Mouse (Mus musculus) forebrain, embryonic 15.5 days (tissue): ENCODE results near the gene Sertad2. TPM values are rescaled to one million over a fixed set of nuclear protein-coding genes. Genes with fewer than 3 reads are reported as not detected.

Experiments used
- ATAC-seq: fragments of 200-750 bp; cut with Nextera tagmentation; replicated peaks from 2 replicates; pipeline ENCODE4 v1.8.0; 2017; ENCODE audit warnings: mild to moderate bottlenecking, moderate TSS enrichment, moderate library complexity
- H3K27ac ChIP-seq: fragments of 300-500 bp; sonication (generic); replicated peaks from 2 replicates; pipeline ENCODE4 v1.5.1; 2015; ENCODE audit warnings: mild to moderate bottlenecking, inconsistent platforms
- H3K27me3 ChIP-seq: fragments of 300-500 bp; sonication (generic); 2 replicates; pipeline ENCODE4 v1.6.1; 2015; ENCODE audit warnings: inconsistent platforms
- H3K36me3 ChIP-seq: fragments of 300-500 bp; sonication (generic); 2 replicates; pipeline ENCODE4 v1.6.1; 2015; ENCODE audit warnings: mild to moderate bottlenecking, inconsistent platforms
- H3K4me1 ChIP-seq: fragments of 300-500 bp; sonication (generic); 2 replicates; pipeline ENCODE4 v1.6.1; 2015; ENCODE audit warnings: inconsistent platforms
- H3K4me2 ChIP-seq: fragments of 300-500 bp; sonication (generic); replicated peaks from 2 replicates; pipeline ENCODE4 v1.6.1; 2015; ENCODE audit warnings: mild to moderate bottlenecking, inconsistent platforms
- H3K4me3 ChIP-seq: fragments of 300-500 bp; sonication (generic); 2 replicates; pipeline ENCODE4 v1.5.1; 2015; ENCODE audit warnings: mild to moderate bottlenecking, inconsistent platforms
- H3K9ac ChIP-seq: fragments of 300-500 bp; sonication (generic); replicated peaks from 2 replicates; pipeline ENCODE4 v1.6.1; 2015; ENCODE audit warnings: mild to moderate bottlenecking, inconsistent platforms
- H3K9me3 ChIP-seq: fragments of 300-500 bp; sonication (generic); 2 replicates; pipeline ENCODE4 v1.6.1; 2016; ENCODE audit warnings: inconsistent platforms
- WGBS: fragments of 180-500 bp; shearing (Covaris S2); methylation state at CpG from one replicate; pipeline ENCODE4 v1.1.7; 2015; ENCODE audit warnings: mixed read lengths; 5-methylcytosine and 5-hydroxymethylcytosine counted together
- polyA plus RNA-seq: library from polyadenylated mRNA; unstranded; fragments of >200 nt; fragmentation: Nextera tagmentation; extraction: Ambion mirVana; gene quantifications from 2 replicates; pipeline ENCODE4 v1.2.1, GENCODE M21; 2015

Gene Sertad2
- 36.2 and 39.6 TPM in 2 replicates for polyA plus RNA-seq

DNA sequence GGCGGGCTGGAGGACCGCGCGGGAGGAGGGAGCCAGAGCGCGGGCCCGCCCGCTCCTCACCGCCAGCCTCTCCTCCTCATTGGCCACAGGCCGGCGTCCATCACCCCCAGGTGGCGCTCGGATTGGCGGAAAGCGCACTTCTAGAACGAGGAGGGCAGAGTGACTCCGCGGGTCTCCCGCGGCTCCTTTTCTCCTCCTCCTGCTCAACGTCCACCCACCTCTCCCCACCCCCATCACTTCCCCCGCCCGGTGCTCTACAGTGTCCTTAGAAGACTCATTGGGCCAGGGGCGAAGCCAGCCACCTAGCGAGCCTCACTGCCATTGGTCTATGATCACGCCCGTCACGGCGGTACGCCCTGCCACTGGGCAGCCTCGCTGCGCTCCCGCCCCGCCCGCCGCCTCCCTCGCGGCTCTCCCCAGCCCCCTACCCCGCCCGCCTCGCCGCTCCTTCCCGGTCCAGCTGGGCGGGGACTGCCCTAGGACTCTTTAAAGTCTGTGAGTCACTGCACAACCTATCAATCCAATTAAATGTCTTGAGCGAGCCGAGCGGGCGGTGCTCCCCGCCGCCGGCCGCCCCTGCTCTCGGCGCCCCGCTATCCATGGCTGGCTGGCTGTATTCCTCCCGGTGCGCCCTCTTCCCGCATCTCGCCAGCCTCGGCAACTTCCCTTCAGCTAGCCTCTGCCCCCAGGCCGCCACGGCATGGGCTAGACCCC lies at the start of gene Sertad2:
TSS of gene Sertad2 (plus strand) at position 515 of the 714 bp plus-strand sequence.
- peaks cover 22% of the 10 kb centered on the region for H3K4me1 ChIP-seq
- H3K9me3 ChIP-seq, result no peaks in the 10 kb centered on the region
- H3K36me3 ChIP-seq, result no peaks in the 10 kb centered on the region
- peak within 1 kb of the TSS; percentile 91 for H3K4me3 ChIP-seq
- peak; percentile 100 for ATAC-seq
- peak within 1 kb of the TSS; percentile 93 for H3K27ac ChIP-seq
- peak within 1 kb of the TSS; percentile 64 for H3K4me2 ChIP-seq
- under 1% methylated on average over 57 of the region's 62 CpGs for WGBS
- H3K27me3 ChIP-seq, result no peaks in the 10 kb centered on the region
- peak within 1 kb of the TSS; percentile 83 for H3K9ac ChIP-seq

DNA sequence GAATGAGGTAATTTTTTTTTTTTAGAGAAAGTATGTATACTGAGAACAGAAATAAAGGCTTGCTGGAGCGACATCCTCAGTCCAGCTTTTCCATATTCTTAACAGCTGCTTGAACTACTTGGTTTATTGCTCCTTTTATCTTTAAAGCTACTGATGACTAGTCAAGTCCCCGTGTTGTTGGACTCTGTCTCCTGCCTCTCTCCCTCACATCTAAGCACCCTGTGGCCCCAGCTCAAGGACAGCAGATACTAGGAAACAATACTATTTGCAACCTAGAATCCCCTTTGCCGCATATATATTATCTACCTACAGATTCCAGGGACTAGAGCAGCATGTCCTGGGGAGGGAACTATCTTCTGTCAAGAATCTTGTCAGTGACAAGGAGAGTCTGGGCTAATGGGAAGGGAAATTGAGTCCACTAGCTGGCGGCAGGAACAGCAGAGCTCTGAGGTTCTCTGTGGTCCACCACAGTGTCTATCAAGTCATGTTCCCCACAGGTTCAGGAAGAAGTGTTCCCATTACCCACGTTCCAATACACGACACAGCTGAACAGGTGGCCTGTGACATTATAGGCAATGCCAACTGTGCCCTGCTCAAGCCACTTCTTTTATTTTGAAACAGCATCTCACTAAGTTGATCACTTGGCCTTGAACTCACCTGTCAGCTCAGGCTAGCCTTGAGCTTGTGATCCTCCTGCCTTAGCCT lies 49.0 kb upstream of the Sertad2 start:
- Histone ChIP-seq H3K4me1 (no peaks in the 10 kb centered on the region), H3K36me3 (no peaks in the 10 kb centered on the region), H3K9me3 (no peaks in the 10 kb centered on the region), H3K27ac (no peak overlapping the region), H3K4me3 (no peak overlapping the region), H3K4me2 (no peak overlapping the region), H3K9ac (no peak overlapping the region), H3K27me3 (no peaks in the 10 kb centered on the region)
- WGBS, result 82% methylated on average over 6 of the region's 6 CpGs
- ATAC-seq, result no peak

DNA sequence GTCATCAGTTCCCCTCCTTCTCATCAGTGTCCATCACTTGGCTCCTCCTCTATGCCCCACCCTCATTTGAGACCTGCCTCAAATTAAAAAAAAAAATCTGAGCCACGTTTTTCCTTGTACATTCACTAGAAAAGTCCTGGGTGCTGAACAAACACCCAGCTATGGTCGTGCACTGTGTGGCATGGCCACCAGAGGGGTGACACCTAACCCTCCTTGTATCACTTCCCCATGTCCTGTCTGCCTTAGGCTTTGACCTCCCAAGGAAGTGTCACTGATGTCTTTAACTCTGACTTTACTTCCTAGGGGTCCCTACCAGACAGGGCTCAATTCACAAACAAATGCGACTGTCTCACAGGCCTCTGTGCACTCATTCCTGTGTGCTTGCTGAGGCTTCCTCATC lies 42.5 kb upstream of the Sertad2 start:
- ATAC-seq, result no peak
- Histone ChIP-seq H3K4me3 (no peak overlapping the region), H3K9me3 (no peaks in the 10 kb centered on the region), H3K27me3 (no peaks in the 10 kb centered on the region), H3K9ac (no peak overlapping the region), H3K4me1 (no peaks in the 10 kb centered on the region), H3K36me3 (no peaks in the 10 kb centered on the region), H3K4me2 (no peak overlapping the region), H3K27ac (no peak overlapping the region)
- WGBS, result 40% methylated on average over 3 of the region's 3 CpGs

DNA sequence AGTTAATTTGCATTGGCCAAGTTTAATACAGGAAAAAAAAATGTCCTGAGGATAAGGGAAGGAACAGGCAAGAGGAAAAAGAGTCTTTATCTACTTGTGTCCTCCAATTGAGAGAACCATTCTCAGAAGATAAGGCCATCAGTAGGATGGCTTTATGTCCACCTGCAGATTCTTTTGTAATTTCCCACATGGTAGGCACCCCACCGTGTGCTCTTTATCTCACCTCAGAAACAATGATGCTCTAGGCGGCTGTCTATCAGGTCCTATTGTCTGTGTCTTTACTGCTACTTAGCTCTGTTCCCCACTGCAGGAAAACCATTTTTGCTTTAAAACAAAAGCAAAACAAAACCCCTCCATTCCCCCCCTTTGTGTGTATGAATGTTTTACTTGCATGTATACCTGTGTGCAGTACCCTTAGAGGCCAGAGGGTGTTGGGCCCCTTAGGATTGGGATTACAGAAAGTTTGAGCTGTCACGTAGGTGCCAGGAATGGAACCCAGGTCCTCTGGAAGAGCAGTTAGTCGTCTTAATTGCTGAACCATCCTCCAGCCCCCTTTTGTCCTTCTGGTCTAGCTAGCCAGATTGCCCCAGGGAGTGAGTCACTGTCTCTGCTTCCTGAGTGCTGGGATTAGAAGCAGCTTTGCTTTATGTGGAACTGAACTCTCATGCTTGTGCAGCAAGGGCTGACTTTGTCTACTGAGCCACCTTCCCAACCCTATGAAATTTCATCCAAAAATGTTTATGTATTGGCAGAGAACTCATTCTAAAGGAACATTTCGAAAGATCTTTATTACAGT lies 41.7 kb upstream of the Sertad2 start:
- Histone ChIP-seq H3K9ac (no peak overlapping the region), H3K27ac (no peak overlapping the region), H3K36me3 (no peaks in the 10 kb centered on the region), H3K27me3 (no peaks in the 10 kb centered on the region), H3K4me3 (no peak overlapping the region), H3K9me3 (no peaks in the 10 kb centered on the region), H3K4me1 (no peaks in the 10 kb centered on the region), H3K4me2 (no peak overlapping the region)
- ATAC-seq, result no peak
- WGBS, result 57% methylated on average over 5 of the region's 5 CpGs

DNA sequence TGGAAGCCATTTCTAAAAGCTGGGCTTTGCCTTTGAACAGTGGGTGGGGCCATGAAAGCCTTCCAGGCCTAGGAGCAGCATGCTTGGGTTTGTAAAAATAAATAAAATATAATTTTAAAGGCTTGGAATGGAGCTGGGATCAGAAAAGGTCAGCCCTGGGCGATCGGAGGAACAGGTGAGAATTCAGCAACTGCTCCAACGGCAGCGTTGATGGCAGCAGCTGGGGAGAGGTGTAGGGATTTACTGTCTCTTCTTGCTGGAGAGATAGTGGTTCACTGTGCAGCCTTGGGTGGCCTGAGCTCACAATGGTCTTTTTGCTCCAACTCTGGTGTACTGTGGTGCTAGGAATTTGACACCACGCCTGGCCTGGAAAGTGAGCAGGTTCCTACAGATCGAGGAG lies 29.5 kb upstream of the Sertad2 start:
- H3K4me2 ChIP-seq, result no peak overlapping the region
- WGBS, result 89% methylated on average over 6 of the region's 6 CpGs
- H3K4me3 ChIP-seq, result no peak overlapping the region
- H3K9me3 ChIP-seq, result no peaks in the 10 kb centered on the region
- no peaks in the 10 kb centered on the region for H3K36me3 ChIP-seq
- no peak overlapping the region for H3K9ac ChIP-seq
- ATAC-seq, result no peak
- H3K27ac ChIP-seq, result no peak overlapping the region
- peaks cover 6% of the 10 kb centered on the region; the same call in 1 of the 2 replicates for H3K4me1 ChIP-seq
- H3K27me3 ChIP-seq, result no peaks in the 10 kb centered on the region

DNA sequence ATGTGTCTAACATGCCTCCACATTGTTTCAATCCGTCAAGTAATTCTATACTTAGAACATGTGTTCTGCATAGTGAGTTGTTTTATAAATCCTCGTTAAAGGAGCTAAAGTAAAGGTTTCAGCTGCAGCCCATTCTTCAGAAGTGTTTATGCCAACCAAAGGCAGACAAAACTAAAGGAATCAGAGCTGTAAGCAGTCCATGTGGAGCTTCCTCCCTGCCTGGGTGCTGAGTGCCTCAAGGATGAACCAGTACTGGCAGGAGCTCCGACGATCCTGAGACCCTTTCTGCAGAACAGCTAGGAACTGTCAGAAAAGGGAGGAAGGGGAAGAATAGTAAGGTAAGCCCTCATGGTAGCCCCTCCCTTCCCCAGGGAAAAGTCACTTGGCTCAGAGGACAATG lies 28.3 kb upstream of the Sertad2 start:
- 28% methylated on average over 4 of the region's 4 CpGs for WGBS
- no peaks in the 10 kb centered on the region for H3K36me3 ChIP-seq
- no peaks in the 10 kb centered on the region for H3K9me3 ChIP-seq
- no peak for ATAC-seq
- peaks cover 6% of the 10 kb centered on the region; the same call in 1 of the 2 replicates for H3K4me1 ChIP-seq
- H3K9ac ChIP-seq, result no peak overlapping the region
- no peak overlapping the region for H3K27ac ChIP-seq
- H3K4me2 ChIP-seq, result no peak overlapping the region
- H3K4me3 ChIP-seq, result no peak overlapping the region
- H3K27me3 ChIP-seq, result no peaks in the 10 kb centered on the region

DNA sequence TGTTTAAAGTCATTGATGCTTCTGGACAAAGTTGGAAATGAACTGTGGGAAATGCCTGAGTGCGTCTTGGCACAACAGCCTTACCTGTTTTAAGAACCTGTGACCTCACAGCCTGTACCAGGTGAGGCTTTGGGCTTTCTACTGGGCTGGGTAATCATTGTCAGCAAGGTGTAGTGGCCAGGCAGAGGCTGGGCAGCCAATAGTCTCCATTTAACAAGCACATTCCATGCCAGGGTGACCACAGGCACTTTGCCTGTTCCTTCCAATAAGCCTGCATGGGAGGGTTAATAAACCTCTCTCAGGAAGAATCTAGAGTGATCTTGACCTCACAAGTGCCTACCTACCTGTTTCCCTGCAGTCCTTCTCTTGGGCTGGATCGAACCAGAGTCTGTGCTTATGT lies 21.7 kb upstream of the Sertad2 start:
- no peak for ATAC-seq
- no peak overlapping the region for H3K9ac ChIP-seq

DNA sequence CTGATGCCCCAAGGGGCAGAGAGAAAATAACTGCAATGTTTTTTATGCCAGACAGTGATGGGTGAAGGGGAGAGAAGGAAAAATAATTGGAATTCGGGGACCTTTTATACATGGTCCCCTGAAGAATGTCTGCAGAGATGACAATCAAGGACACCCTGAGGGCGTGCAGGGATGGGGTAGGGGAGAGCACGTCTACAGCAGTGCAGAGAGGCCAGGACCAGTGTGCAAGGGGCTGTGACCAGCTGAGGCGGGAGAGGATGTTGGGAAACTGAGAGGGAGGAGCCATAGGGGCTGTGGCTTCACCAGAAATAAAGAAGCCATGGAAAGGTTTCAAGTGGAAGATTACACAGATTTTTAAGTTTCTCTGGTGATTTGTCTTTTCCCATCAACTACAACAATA lies 20.3 kb upstream of the Sertad2 start:
- ATAC-seq, result no peak
- H3K4me2 ChIP-seq, result no peak overlapping the region
- no peaks in the 10 kb centered on the region for H3K27me3 ChIP-seq
- H3K4me1 ChIP-seq, result no peaks in the 10 kb centered on the region
- H3K9ac ChIP-seq, result no peak overlapping the region
- no peak overlapping the region for H3K4me3 ChIP-seq
- H3K36me3 ChIP-seq, result no peaks in the 10 kb centered on the region
- 68% methylated on average over 4 of the region's 4 CpGs for WGBS
- no peak overlapping the region for H3K27ac ChIP-seq
- H3K9me3 ChIP-seq, result no peaks in the 10 kb centered on the region

More for the DNA sequence above, 21.7 kb upstream of the Sertad2 start:
- 96% methylated on average over 2 of the region's 2 CpGs for WGBS
- Histone ChIP-seq H3K9me3 (no peaks in the 10 kb centered on the region), H3K36me3 (no peaks in the 10 kb centered on the region), H3K4me2 (no peak overlapping the region), H3K4me1 (no peaks in the 10 kb centered on the region), H3K27ac (no peak overlapping the region), H3K27me3 (no peaks in the 10 kb centered on the region), H3K4me3 (no peak overlapping the region)

DNA sequence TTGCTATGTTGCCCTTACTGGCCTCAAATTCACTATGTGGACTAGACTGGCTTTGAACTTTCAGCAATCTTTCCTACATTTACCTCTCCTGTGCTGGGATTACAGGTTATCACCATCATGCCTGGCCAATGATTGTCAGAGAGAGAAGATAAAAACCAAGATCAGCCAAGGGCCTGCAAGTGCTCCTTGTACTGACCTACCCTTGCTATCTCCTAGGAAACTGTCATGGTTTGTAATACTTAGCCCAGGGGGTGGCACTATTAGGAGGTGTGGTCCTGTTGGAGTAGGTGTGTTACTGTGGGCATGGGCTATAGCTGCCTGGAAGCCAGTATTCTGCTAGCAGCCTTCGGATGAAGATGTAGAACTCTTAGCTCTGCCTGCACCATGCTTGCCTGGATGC lies 18.6 kb upstream of the Sertad2 start:
- H3K27ac ChIP-seq, result no peak overlapping the region
- no peaks in the 10 kb centered on the region for H3K27me3 ChIP-seq
- no peak overlapping the region for H3K4me3 ChIP-seq
- no peak overlapping the region for H3K9ac ChIP-seq
- no peak for ATAC-seq
- 91% methylated on average over 1 of the region's 1 CpGs for WGBS
- H3K9me3 ChIP-seq, result no peaks in the 10 kb centered on the region
- no peaks in the 10 kb centered on the region for H3K36me3 ChIP-seq
- no peak overlapping the region for H3K4me2 ChIP-seq
- H3K4me1 ChIP-seq, result no peaks in the 10 kb centered on the region

DNA sequence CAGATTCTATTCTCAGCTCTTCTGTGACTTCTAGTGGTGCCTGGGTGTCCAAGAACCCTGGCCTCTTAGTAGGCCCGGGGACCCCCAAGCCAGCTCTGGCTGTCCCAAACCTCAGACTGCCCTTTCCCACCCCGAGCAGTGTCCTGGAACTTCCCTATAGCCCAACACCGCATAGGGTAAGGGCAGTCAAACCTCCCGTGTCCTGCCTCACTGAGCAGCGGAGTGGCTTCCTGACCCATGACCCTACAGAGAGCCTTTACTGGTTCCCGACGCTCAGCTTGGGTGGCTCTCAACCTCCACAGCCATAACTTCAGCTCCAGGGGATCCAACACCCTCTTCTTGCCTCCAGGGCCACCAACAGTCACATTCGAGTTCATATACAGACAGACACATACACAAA lies 17.1 kb upstream of the Sertad2 start:
- no peak for ATAC-seq
- 87% methylated on average over 8 of the region's 8 CpGs for WGBS
- no peaks in the 10 kb centered on the region for H3K27me3 ChIP-seq
- no peaks in the 10 kb centered on the region for H3K9me3 ChIP-seq
- H3K27ac ChIP-seq, result no peak overlapping the region
- no peak overlapping the region for H3K9ac ChIP-seq
- H3K36me3 ChIP-seq, result no peaks in the 10 kb centered on the region
- H3K4me2 ChIP-seq, result no peak overlapping the region
- no peaks in the 10 kb centered on the region for H3K4me1 ChIP-seq
- no peak overlapping the region for H3K4me3 ChIP-seq

DNA sequence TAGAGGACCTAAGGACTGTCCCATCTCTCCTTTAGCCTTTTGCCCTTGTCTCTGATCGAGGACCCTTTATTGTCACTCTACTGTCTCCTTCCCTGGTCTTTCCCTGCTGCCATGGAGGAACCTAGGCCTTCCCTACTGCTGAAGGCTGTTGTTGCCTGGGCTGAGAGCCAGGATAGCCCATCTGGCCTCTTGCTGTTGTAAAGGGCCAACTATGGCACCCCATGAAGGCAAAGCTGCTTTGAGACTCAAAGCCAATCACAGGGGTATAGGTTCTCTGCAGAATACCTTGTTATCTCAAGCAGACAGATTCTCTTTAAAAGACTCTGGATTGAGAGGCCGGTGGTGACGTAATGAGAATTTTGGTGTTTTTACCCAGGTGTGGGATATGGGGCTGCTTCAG lies 15.2 kb upstream of the Sertad2 start:
- H3K27ac ChIP-seq, result no peak overlapping the region
- no peak for ATAC-seq
- no peak overlapping the region for H3K4me2 ChIP-seq
- H3K4me1 ChIP-seq, result peaks cover 10% of the 10 kb centered on the region; the same call in 1 of the 2 replicates
- H3K9ac ChIP-seq, result no peak overlapping the region
- H3K4me3 ChIP-seq, result no peak overlapping the region
- no peaks in the 10 kb centered on the region for H3K9me3 ChIP-seq
- H3K36me3 ChIP-seq, result no peaks in the 10 kb centered on the region
- WGBS, result 86% methylated on average over 3 of the region's 3 CpGs
- no peaks in the 10 kb centered on the region for H3K27me3 ChIP-seq

DNA sequence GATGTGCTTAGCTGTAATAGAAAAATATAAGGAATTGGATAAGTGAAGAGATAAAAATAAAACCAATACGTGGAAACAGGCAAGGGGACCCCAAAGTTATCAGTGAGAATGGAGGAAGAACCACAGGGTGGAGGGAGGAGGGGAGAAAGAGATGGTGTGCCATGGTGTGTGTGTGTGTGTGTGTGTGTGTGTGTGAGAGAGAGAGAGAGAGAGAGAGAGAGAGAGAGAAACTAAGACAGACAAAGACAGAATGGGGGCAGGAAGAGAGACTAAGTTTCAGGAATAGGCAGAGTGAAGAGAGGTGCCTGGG lies 11.4 kb upstream of the Sertad2 start:
- Histone ChIP-seq H3K36me3 (no peaks in the 10 kb centered on the region), H3K27me3 (no peaks in the 10 kb centered on the region)

More for the DNA sequence above, 11.4 kb upstream of the Sertad2 start:
- peak overlapping the region; percentile 91 for H3K4me2 ChIP-seq
- WGBS, result 23% methylated on average over 1 of the region's 1 CpGs
- no peak for ATAC-seq
- no peak overlapping the region for H3K27ac ChIP-seq
- peaks cover 10% of the 10 kb centered on the region; the same call in 1 of the 2 replicates for H3K4me1 ChIP-seq
- H3K9ac ChIP-seq, result peak overlapping the region; percentile 72
- peak overlapping the region; percentile 60 for H3K4me3 ChIP-seq
- H3K9me3 ChIP-seq, result no peaks in the 10 kb centered on the region
